Mouse (Mus musculus) layer of hippocampus, postnatal 14 days (tissue): ENCODE measurements around the gene Slc7a6os. TPM values are rescaled to one million over a fixed set of nuclear protein-coding genes. Genes with fewer than 3 reads are reported as not detected.
"Not testable (repeated sequence)": the region's sequence is repeated elsewhere in the genome, so short reads cannot be mapped to it uniquely, and the experiment has no call there.

Experiments
- DNase-seq, 2 experiments: peaks; one replicate each; pipeline ENCODE4 v3.0.0; 2021 to 2022; ENCODE audit warnings: low spot score in 2 of 2, mixed read lengths in 1 of 2
- long read RNA-seq, 2 experiments: library from polyadenylated mRNA; stranded (forward); transcript quantifications; one replicate each; pipeline ENCODE4 v2.0.0; 2021
- total RNA-seq, 2 experiments: library from RNA; stranded (reverse); gene quantifications; 2 replicates each; pipeline ENCODE4 v1.2.3; 2021

Slc7a6os gene
- total RNA-seq = 10 to 100 TPM; 26.6 to 28.3 TPM
- long read RNA-seq, experiment 1, partial matches to known transcripts = 3 of 14 reads
- long read RNA-seq, experiment 1, other reads (novel, unspliced or antisense) = 7 of 14 reads
- long read RNA-seq, experiment 2, transcript Slc7a6os-201 (5 exons, 1,246 nt) = major isoform, 7 of 14 reads
- long read RNA-seq, experiment 2, partial matches to known transcripts = 4 of 14 reads
- long read RNA-seq, experiment 2, other reads (novel, unspliced or antisense) = 3 of 14 reads

DNA sequence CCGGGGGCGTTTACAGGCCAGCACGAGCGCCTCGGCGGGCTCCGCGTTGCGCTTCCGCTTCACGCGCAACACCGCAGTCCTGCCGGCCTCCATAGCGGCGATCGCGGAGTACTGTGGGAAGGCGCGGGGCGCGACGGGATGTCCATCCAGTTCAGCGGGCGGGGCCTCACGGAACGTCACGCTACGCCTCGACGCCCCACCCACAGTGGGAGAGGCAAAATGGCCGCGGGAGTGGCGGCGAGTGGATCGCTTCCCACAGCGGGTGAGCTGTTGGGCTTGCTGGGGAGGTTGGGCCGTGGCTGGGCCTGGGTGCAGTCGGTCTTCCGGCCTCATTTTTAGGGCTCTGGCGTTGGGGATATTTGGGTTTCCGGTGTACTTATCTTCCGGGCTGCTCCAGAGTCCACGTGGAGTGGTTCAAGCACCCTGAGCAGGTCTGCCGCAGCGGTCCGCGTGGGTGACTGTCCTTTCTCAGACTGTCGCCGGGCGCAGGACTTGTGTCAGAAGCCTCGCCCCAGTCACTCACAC, at the start of gene Slc7a6os, which contains the start of gene Prmt7:
Slc7a6os (minus strand) TSS at position 115 of the 525 bp plus-strand sequence.
Prmt7 (plus strand) TSS at position 116 of the 525 bp plus-strand sequence.
- peak; percentile 94 to 96 for DNase-seq

DNA sequence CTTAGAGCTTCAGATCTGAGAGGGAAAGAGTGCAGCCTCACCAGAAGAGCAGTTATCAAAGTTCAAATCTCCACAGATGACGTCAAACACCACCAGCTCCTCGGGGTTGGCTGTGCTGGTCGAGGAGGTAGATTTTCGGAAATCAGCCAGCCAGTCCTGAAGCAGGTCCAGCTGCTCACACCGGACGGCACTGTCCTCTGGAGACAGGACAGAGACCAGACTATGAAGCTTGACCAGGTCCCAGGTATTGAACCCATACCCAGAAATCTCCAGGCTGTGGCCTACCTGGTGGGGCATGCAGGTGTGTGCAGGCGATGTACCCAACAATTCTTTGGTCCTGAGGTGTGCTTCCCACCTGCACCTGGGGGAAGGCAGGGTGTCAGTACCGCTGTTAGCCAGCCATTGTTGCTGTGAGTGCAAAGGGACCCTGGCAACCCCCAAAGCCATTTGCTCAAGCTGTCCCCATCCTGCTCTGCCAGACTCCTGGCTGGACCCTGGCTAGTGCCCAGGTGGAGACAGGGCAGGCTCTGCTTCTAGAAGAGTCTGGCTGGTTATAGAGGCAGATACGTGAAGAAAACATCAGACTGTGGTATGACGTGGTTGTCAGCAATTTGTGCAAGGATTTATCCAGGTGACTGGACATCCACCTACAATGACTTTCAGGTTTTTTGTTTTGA, 49.0 kb upstream of the Slc7a6os start:
- no peak for DNase-seq

DNA sequence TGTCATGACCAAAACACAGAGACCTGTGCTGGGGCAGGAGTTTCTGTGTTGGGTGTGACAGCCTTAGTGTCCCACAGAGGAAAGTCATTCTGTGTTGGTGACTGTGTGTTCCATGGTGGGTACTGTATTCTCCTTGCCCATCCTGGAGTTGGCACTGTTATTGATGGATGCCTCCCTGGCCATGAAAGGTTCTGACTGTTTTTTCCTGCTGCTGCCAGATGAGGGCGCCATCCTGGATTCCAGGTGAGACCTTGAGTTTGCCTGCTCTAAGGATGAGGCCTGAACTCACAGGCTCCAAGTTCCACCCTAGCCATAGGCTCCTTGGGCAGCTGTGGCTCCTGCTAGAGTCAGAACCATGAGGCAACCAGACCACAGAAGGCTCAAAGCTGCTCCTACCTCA, 47.4 kb upstream of the Slc7a6os start:
- no peak for DNase-seq

- no peak for DNase-seq
These were observed 39.5 kb upstream of the Slc7a6os start for GRCm38 (mm10) chr8:106250186-106250585.

GRCm38 (mm10) chr8:106237106-106237505, 26.4 kb upstream of the Slc7a6os start:
- no peak for DNase-seq

- DNase-seq = no peak
These were observed 24.0 kb upstream of the Slc7a6os start for GRCm38 (mm10) chr8:106234567-106235261.

- no peak for DNase-seq
These were observed 22.0 kb upstream of the Slc7a6os start for GRCm38 (mm10) chr8:106232751-106233150.

- DNase-seq = no peak
These were observed 20.8 kb upstream of the Slc7a6os start for GRCm38 (mm10) chr8:106231536-106231935.

GRCm38 (mm10) chr8:106226589-106226988, 15.9 kb upstream of the Slc7a6os start:
- peak; percentile 32 to 49 for DNase-seq

- no peak for DNase-seq
These were observed 8.9 kb upstream of the Slc7a6os start for GRCm38 (mm10) chr8:106219620-106220019.

- DNase-seq = no peak
These were observed 3.2 kb upstream of the Slc7a6os start for GRCm38 (mm10) chr8:106213959-106214358.

DNA sequence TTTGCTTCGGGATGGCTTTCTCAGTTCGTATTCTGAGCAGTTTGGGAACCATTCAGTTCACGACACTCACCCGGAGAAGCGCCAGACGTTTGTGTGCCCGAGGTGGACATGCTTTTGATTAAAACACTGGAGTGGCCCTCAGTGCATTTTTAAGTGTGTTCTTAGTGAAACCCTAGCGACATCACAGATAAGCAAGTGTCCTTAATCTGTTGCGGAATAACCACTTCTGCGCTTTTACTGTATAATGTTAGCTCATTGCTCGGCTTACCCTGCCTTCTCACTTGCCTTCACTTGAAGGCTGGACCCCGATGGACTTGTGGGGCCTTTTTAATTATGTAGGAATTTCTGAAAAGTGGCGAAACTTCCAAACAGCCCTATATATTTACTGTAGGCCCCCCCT, 686 bp upstream of the Slc7a6os start:
- DNase-seq = peak in 1 of 2 experiments; percentile 16

DNA sequence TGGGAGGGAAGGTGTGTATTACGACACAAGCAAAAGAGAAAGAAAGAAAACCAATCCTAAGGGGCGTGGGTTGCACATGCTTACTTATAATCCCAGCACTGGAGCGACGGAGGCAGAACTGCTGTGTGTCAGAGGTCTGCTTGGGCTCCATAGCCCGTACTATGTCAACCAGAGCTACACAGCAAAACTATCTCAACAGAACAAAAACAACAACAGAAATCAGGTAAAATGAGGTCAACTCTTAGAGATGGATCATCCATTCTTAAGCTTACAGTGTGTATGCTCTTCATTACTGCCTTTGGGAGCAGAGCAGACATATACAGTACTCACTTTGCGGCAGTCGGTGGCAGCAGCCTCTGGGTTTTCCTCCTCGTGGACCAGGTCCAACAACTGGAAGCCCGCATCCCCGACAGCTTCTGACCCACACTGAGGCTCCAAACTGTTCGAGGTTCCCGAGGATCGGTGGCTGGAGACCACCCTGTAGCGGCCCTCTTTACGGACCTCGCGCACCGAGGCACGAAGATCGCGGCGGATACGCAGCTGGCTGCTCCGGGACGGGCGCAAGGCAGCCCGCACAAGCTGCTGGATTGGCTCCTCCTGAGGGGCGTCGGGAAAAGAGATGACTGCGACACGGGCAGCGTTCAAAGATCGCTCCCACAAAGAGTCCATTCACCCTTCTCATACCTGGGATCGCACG, 552 bp downstream of the Slc7a6os start:
- DNase-seq = peak in 1 of 2 experiments; percentile 44

DNA sequence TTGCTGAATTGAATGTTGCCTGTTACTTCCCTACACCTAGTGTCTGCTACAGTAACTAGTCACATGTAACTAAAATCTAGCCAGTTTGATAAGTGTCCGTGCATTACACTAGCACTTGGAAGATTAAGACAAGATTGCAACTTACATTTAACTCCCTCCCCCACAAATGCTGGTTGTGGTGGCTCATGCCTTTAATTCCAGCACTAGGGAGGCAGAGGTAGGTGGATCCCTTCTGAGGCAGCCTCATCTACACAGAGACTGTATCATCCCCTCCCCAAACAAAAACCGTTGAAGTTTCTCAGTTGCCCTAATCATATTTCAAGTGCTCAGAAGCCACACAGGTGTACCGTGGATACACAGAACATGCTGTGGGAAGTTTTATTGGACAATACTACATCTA, 11.1 kb downstream of the Slc7a6os start:
- not testable (repeated sequence) for DNase-seq

GRCm38 (mm10) chr8:106198741-106199140, 12.0 kb downstream of the Slc7a6os start:
- DNase-seq = peak; percentile 23 to 35

- DNase-seq = no peak
These were observed 16.7 kb downstream of the Slc7a6os start for GRCm38 (mm10) chr8:106194062-106194461.

DNA sequence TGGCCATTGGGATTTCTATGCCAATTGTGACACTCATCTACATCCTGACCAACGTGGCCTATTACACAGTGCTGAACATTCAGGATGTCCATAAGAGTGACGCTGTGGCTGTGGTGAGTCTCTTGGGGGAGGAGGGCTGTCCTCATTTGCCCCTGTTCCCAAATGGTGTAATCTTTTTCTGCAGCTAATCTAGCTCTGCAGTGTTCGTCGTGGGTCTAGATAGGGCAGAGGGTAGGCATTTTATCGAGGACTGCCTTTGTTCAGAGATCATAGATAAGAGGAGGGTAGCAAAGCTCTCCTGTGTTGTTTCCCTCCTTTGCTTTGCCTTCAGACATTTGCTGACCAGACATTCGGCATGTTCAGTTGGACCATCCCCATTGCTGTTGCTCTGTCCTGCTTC, 17.6 kb downstream of the Slc7a6os start:
- DNase-seq = no peak

DNA sequence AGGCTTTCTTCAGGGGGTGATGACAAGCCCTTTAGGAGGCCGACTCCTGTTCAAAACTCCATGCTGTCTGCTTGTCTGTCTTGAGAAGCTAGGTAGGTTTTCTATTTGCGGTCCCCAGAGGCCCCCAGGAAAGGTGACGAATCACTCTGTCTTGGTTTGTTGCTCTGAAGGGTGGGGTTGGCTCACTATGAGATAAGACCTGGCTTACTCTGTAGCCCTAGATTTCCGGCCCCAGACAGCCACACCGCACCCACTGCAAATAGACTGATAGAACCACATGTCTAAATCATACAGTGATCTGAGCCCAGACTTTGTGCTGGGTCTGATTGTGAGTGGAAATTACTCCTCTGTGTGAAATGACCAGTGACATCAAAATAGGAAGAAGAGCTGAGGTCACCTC, 19.1 kb downstream of the Slc7a6os start:
- no peak for DNase-seq

GRCm38 (mm10) chr8:106189162-106189561, 21.6 kb downstream of the Slc7a6os start:
- no peak for DNase-seq

- no peak for DNase-seq
These were observed 24.3 kb downstream of the Slc7a6os start for GRCm38 (mm10) chr8:106186394-106186793.

DNA sequence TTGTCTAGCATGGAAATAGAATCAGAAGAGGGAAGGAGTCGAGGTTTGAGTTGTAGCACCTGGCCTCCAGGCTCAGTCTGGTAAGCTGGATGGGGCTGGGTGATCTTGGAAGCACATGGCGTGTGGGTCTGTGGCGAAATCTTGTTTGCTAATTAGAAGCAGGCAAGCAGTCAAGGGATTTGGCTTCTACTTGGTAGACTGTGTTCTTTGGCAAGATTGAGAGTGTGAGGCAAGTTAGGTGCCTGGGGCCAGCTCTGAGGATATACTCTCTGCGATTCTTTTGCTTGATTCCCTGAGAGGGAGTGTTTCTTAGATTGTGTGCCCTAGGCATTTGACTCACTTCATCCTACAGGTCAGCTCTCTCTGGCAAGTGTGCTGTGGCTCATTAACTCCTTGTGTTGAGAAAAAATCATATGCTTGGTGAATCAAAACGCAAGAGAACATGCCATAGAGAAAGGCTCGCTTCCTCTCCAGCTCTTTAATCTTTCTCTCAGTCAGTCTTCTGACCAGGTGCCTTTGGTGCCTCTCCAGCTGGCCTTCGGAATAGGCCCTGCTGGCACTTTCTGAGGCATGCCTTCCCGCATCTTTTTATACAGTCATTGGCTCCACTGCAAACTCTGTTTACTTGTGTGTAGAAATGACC, 25.0 kb downstream of the Slc7a6os start:
- peak in 1 of 2 experiments; percentile 64 for DNase-seq
